Mouse (Mus musculus) lung, postnatal 0 days (tissue): Measurements from ENCODE around the gene Mcu. TPM values are rescaled to one million over a fixed set of nuclear protein-coding genes. Genes with fewer than 3 reads are reported as not detected.

Experiments
- ATAC-seq: fragments of 200-750 bp; cut with Nextera tagmentation; 2 replicates; pipeline ENCODE4 v1.8.0; 2017; ENCODE audit warnings: moderate library complexity
- DNase-seq: peaks from one replicate; pipeline ENCODE4 v3.0.0-alpha.2; 2016; ENCODE audit warnings: low spot score
- H3K27ac ChIP-seq: fragments of 300-500 bp; sonication (generic); 2 replicates; pipeline ENCODE4 v1.5.1; 2014; ENCODE audit warnings: antibody characterized with exemption, mild to moderate bottlenecking, low read length, mixed read lengths
- H3K27me3 ChIP-seq: fragments of 300-500 bp; sonication (generic); replicated peaks from 2 replicates; pipeline ENCODE4 v1.6.1; 2014; ENCODE audit warnings: low read length, mixed read lengths; ENCODE audit not compliant: insufficient read depth
- H3K36me3 ChIP-seq: fragments of 300-500 bp; sonication (generic); 2 replicates; pipeline ENCODE4 v1.6.1; 2014; ENCODE audit warnings: low read length, mixed read lengths; ENCODE audit not compliant: insufficient read depth
- H3K4me1 ChIP-seq: fragments of 300-500 bp; sonication (generic); 2 replicates; pipeline ENCODE4 v1.6.1; 2014; ENCODE audit warnings: antibody characterized with exemption, low read depth, low read length, mixed read lengths; ENCODE audit not compliant: insufficient read depth
- H3K4me2 ChIP-seq: fragments of 300-500 bp; sonication (generic); replicated peaks from 2 replicates; pipeline ENCODE4 v1.6.1; 2014; ENCODE audit warnings: low read depth, mild to moderate bottlenecking, low read length, moderate library complexity, mixed read lengths
- H3K4me3 ChIP-seq: fragments of 300-500 bp; sonication (generic); 2 replicates; pipeline ENCODE4 v1.5.1; 2014; ENCODE audit warnings: low read depth, low read length
- H3K9ac ChIP-seq: fragments of 300-500 bp; sonication (generic); replicated peaks from 2 replicates; pipeline ENCODE4 v1.6.1; 2014; ENCODE audit warnings: low read depth, mild to moderate bottlenecking
- H3K9me3 ChIP-seq: fragments of 300-500 bp; sonication (generic); 2 replicates; pipeline ENCODE4 v1.6.1; 2016; ENCODE audit warnings: low read length, mixed read lengths
- CTCF ChIP-seq: IDR thresholded peaks from 2 replicates; pipeline ENCODE4 v1.5.1; 2016; ENCODE audit warnings: antibody characterized with exemption, mild to moderate bottlenecking
- EP300 ChIP-seq: IDR thresholded peaks from 2 replicates; pipeline ENCODE4 v1.6.1; 2016; ENCODE audit warnings: antibody characterized with exemption, mild to moderate bottlenecking, control low read depth
- WGBS: fragments of 180-500 bp; shearing (Covaris S2); extraction: QIAGEN DNeasy Blood & Tissue Kit; methylation state at CpG from one replicate; pipeline ENCODE4 v1.1.7; 2014; 5-methylcytosine and 5-hydroxymethylcytosine counted together
- polyA plus RNA-seq: library from polyadenylated mRNA; unstranded; fragments of >200 nt; fragmentation: Nextera tagmentation; extraction: Ambion mirVana; gene quantifications from 2 replicates; pipeline ENCODE4 v1.2.1, GENCODE M21; 2015

Mcu gene
- polyA plus RNA-seq, 1 experiment from 2014 or later = 34.5 TPM

DNA sequence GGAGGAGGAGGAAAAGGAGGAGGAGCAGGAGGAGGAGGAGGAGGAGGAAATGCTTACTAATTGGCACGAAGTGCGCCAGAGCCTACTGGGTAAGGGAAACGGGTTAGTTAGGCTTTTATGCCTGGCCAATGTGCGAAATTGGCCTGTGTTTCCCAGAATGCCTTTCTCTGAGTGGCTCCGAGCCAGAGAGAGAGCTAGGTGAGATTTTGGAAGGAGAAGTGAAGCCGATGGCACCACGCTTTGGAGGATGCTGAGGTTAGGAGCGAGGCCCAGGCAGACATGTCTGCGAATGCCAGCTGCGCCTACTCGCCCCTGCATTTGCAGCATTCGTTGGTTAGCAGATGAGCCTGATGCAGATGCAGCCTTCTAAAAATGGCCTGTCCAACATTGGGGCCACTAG is 156.7 kb downstream of the Mcu start:
- Histone ChIP-seq H3K9me3 (no peaks in the 10 kb centered on the region), H3K27me3 (no peaks in the 10 kb centered on the region), H3K4me2 (no peak overlapping the region), H3K27ac (no peak overlapping the region), H3K36me3 (no peaks in the 10 kb centered on the region), H3K4me3 (no peak overlapping the region), H3K9ac (no peak overlapping the region), H3K4me1 (no peaks in the 10 kb centered on the region)
- 89% methylated on average over 12 of the region's 12 CpGs for WGBS
- no peak for DNase-seq
- TF ChIP-seq EP300 (no peak), CTCF (no peak)
- ATAC-seq = no peak

DNA sequence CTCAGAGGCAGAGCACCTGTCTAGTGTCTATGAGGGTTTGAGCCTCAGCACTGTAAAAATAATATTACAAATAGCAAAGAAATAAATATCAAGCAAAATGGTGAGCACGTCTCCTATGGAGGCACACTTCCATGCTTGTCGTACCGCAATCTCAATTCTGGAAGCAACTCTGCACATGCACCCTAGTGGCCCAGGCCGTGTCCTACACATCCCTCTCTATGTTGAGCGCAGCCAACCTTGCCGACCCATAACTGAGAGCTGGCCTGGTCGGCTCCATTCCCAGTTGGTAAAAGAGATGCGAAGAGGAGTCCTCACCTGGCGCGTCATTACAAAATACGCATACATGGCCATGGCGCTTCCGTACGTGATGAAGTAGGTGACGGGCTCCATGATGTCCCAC is 161.9 kb downstream of the Mcu start:
- WGBS = 95% methylated on average over 15 of the region's 15 CpGs
- no peaks in the 10 kb centered on the region for H3K9me3 ChIP-seq
- no peaks in the 10 kb centered on the region for H3K4me1 ChIP-seq
- no peaks in the 10 kb centered on the region for H3K27me3 ChIP-seq
- no peak overlapping the region for H3K9ac ChIP-seq
- H3K4me3 ChIP-seq = no peak overlapping the region
- H3K36me3 ChIP-seq = no peaks in the 10 kb centered on the region
- ATAC-seq (no peak), DNase-seq (no peak)
- TF ChIP-seq CTCF (no peak; the same call in 1 of the 2 replicates), EP300 (no peak)
- no peak overlapping the region for H3K4me2 ChIP-seq
- H3K27ac ChIP-seq = no peak overlapping the region

DNA sequence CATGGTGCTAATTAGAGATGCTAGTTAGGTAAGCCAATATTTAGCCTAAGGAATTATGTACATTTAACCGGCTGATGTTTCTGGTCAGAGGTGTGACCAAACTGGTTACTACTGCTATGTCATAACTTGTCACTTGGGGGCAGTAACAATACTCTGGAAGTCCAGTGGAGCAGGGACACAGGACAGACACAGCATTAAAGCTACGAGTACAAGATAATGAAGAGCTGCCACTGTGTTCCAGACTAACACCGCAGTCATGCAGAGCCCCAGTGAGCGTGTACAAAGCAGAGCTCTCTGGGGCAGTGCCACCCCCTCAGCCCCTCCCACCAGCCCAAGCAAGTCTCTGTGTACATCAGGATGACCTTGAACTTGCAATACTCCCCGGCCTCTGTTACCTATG is 164.7 kb downstream of the Mcu start:
- no peak overlapping the region for H3K4me3 ChIP-seq
- H3K27ac ChIP-seq = no peak overlapping the region
- ATAC-seq (peak; percentile 79), DNase-seq (peak; percentile 85)
- no peaks in the 10 kb centered on the region for H3K4me1 ChIP-seq
- H3K4me2 ChIP-seq = no peak overlapping the region
- no peaks in the 10 kb centered on the region for H3K36me3 ChIP-seq
- H3K9ac ChIP-seq = no peak overlapping the region
- TF ChIP-seq EP300 (no peak), CTCF (peak; percentile 84)
- 38% methylated on average over 5 of the region's 5 CpGs for WGBS
- H3K27me3 ChIP-seq = no peaks in the 10 kb centered on the region
- no peaks in the 10 kb centered on the region for H3K9me3 ChIP-seq

DNA sequence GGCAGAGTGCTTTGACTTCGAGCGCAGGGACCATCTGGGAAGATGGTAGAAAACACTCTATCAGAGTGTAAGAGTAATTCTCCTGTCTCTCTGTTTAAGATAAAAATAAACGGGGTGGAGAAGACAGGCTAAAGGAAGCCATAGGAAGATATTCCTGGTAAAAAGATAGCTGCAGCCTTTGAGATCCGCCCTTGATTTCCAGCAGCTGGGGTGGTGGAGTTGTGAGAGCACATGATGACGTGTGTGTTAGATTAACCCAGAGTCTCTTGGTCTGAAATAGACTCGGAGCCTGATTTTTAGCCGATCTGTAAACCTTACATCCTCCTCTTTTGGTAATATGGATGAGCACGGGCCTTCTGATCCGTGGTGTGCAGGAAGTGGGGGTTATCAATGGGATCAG is 168.9 kb downstream of the Mcu start:
- DNase-seq = no peak

DNA sequence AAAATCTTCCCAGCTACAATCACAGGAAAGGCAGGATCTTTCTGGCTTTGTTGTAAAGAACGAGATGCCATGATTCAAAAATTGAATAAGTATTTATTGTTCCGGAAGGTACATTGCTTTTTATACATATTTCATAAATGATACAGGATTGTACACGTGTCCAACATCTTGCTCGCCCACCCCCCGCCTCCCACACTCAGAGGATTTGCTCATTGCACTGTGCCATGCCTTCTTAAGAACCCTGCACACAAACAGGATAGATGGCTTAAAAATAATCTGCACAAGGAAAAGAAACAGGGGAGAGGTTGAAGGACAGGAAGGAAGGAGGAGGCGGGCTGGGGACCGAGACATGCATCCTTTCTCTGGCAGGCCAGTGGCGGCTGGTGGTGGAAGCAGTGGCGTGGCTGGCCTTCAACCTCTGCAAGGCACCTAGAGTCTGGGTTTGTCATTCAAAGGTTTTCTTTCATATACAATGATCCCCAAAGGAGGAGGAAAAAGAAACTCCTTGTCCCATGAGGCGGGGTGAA is 169.5 kb downstream of the Mcu start:
- Histone ChIP-seq H3K9me3 (no peaks in the 10 kb centered on the region), H3K4me1 (peaks cover 6% of the 10 kb centered on the region; the same call in 1 of the 2 replicates), H3K27me3 (no peaks in the 10 kb centered on the region), H3K4me3 (no peak overlapping the region), H3K9ac (no peak overlapping the region), H3K36me3 (no peaks in the 10 kb centered on the region), H3K4me2 (no peak overlapping the region), H3K27ac (no peak overlapping the region)
- no peak for TF ChIP-seq CTCF
- TF ChIP-seq EP300 = no peak
- ATAC-seq (no peak), DNase-seq (no peak)
- 68% methylated on average over 10 of the region's 10 CpGs for WGBS

More for the DNA sequence above, 168.9 kb downstream of the Mcu start:
- Histone ChIP-seq H3K4me1 (peaks cover 6% of the 10 kb centered on the region; the same call in 1 of the 2 replicates), H3K27ac (no peak overlapping the region), H3K9me3 (no peaks in the 10 kb centered on the region), H3K4me3 (no peak overlapping the region), H3K36me3 (no peaks in the 10 kb centered on the region), H3K4me2 (no peak overlapping the region), H3K9ac (no peak overlapping the region), H3K27me3 (no peaks in the 10 kb centered on the region)
- WGBS = 46% methylated on average over 9 of the region's 9 CpGs
- no peak for ATAC-seq
- no peak for TF ChIP-seq CTCF
- TF ChIP-seq EP300 = no peak

DNA sequence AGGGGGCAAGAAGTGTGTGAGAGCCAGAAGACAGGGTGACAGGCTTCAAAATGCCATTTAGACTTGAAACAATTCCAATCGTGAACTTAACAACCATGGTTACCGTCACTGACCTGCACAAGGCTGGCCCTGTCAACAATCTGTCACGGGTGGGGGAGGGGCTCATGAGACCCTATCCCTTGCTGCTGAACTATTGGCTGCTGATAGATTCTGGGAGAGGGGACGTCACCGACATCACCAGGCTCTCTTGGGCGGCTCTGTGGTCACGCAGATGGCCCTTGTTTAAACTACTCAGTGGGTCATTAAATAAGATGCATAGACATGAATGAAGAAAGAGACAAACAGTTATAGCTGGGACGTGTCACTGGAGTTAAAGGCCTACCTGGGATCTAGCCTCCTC is 171.9 kb downstream of the Mcu start:
- no peaks in the 10 kb centered on the region for H3K9me3 ChIP-seq
- DNase-seq (no peak), ATAC-seq (no peak)
- H3K27me3 ChIP-seq = no peaks in the 10 kb centered on the region
- no peaks in the 10 kb centered on the region for H3K36me3 ChIP-seq
- H3K4me2 ChIP-seq = no peak overlapping the region
- H3K27ac ChIP-seq = no peak overlapping the region
- WGBS = 45% methylated on average over 8 of the region's 8 CpGs
- H3K4me3 ChIP-seq = no peak overlapping the region
- peaks cover 10% of the 10 kb centered on the region; the same call in 1 of the 2 replicates for H3K4me1 ChIP-seq
- no peak overlapping the region for H3K9ac ChIP-seq
- no peak for TF ChIP-seq EP300
- no peak for TF ChIP-seq CTCF

DNA sequence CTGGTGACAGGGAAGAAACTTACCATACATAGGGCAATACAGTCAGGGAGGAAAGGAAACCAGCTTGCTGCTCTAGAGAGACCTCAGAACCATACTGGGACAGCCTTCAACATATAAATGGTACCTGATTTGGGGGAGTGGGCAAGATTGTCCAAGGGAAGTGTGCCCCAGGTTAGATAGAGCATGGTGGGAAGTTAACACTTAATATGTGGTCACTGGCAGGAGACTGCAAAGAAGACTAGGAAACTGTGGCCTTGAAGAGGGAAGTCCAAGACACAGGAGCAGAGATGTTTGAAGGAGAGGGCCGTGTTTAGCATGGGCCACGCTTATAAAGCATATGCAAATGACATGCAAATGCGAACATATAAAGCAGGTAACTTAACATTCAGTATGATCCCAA is 172.4 kb downstream of the Mcu start:
- H3K27ac ChIP-seq = no peak overlapping the region

More for the DNA sequence above, 172.4 kb downstream of the Mcu start:
- H3K27me3 ChIP-seq = no peaks in the 10 kb centered on the region
- H3K36me3 ChIP-seq = no peaks in the 10 kb centered on the region
- no peak overlapping the region for H3K4me3 ChIP-seq
- no peak for TF ChIP-seq CTCF
- no peak for TF ChIP-seq EP300
- DNase-seq (no peak), ATAC-seq (no peak)
- WGBS = 84% methylated on average over 3 of the region's 3 CpGs
- no peak overlapping the region for H3K4me2 ChIP-seq
- H3K4me1 ChIP-seq = peaks cover 11% of the 10 kb centered on the region; the same call in 1 of the 2 replicates
- no peak overlapping the region for H3K9ac ChIP-seq
- H3K9me3 ChIP-seq = no peaks in the 10 kb centered on the region
